Mouse (Mus musculus) erythroblast, embryonic 14.5 days (primary cell): ENCODE results near the gene Mlf1. TPM values are rescaled to one million over a fixed set of nuclear protein-coding genes. Genes with fewer than 3 reads are reported as not detected.

Experiments
- H3K27me3 ChIP-seq: 2 replicates; pipeline ENCODE4 v1.6.1; 2012; ENCODE audit warnings: inconsistent platforms; ENCODE audit not compliant: control insufficient read depth
- H3K36me3 ChIP-seq: 2 replicates; pipeline ENCODE4 v1.6.1; 2012; ENCODE audit warnings: mild to moderate bottlenecking, inconsistent platforms; ENCODE audit not compliant: control insufficient read depth
- H3K4me1 ChIP-seq: 2 replicates; pipeline ENCODE4 v1.6.1; 2012; ENCODE audit warnings: inconsistent platforms; ENCODE audit not compliant: control insufficient read depth
- H3K4me3 ChIP-seq: replicated peaks from 2 replicates; pipeline ENCODE3; 2012; ENCODE audit warnings: moderate library complexity, mild to moderate bottlenecking, inconsistent platforms
- H3K9me3 ChIP-seq: 2 replicates; pipeline ENCODE4 v1.6.1; 2012; ENCODE audit warnings: low read length, inconsistent platforms, mixed read lengths; ENCODE audit not compliant: control insufficient read depth
- GATA1 ChIP-seq: IDR thresholded peaks from 2 replicates; pipeline ENCODE4 v1.6.1; 2012; ENCODE audit warnings: low read length, inconsistent platforms, mixed read lengths
- TAL1 ChIP-seq: IDR thresholded peaks from 3 replicates; pipeline ENCODE4 v1.6.1; 2012; ENCODE audit warnings: low read length, inconsistent platforms, mixed read lengths
- polyA plus RNA-seq: library from polyadenylated mRNA; stranded (reverse); fragments of >175 nt; gene quantifications from 2 replicates; pipeline ENCODE4 v1.2.3, GENCODE M21; 2012

Mlf1 gene
- polyA plus RNA-seq, 1 experiment, result not detected

GRCm38 (mm10) chr3:67429338-67429998, 55.6 kb downstream of the Mlf1 start:
- Histone ChIP-seq H3K4me3 (peak overlapping the region; percentile 73), H3K9me3 (peaks cover 4% of the 10 kb centered on the region; the same call in 1 of the 2 replicates), H3K36me3 (peaks cover 27% of the 10 kb centered on the region), H3K4me1 (peaks cover 13% of the 10 kb centered on the region), H3K27me3 (no peaks in the 10 kb centered on the region)
- TF ChIP-seq TAL1 (no peak), GATA1 (no peak)

GRCm38 (mm10) chr3:67429999-67430380, 56.1 kb downstream of the Mlf1 start, which contains the start of gene Gfm1:
Gfm1 (plus strand) TSS chr3:67430096.
- Histone ChIP-seq H3K4me1 (peaks cover 13% of the 10 kb centered on the region), H3K9me3 (peaks cover 4% of the 10 kb centered on the region; the same call in 1 of the 2 replicates), H3K27me3 (no peaks in the 10 kb centered on the region), H3K36me3 (peaks cover 31% of the 10 kb centered on the region), H3K4me3 (peak within 1 kb of the TSS; percentile 73)
- no peak for TF ChIP-seq GATA1

GRCm38 (mm10) chr3:67434011-67434410, 60.1 kb downstream of the Mlf1 start:
- peaks cover 13% of the 10 kb centered on the region for H3K4me1 ChIP-seq
- peaks cover 66% of the 10 kb centered on the region for H3K36me3 ChIP-seq
- no peak overlapping the region for H3K4me3 ChIP-seq
- no peaks in the 10 kb centered on the region for H3K9me3 ChIP-seq
- TF ChIP-seq TAL1, result no peak
- no peak for TF ChIP-seq GATA1
- H3K27me3 ChIP-seq, result no peaks in the 10 kb centered on the region

GRCm38 (mm10) chr3:67447143-67447542, 73.2 kb downstream of the Mlf1 start:
- peaks cover 84% of the 10 kb centered on the region for H3K36me3 ChIP-seq
- no peak overlapping the region for H3K4me3 ChIP-seq
- H3K4me1 ChIP-seq, result no peaks in the 10 kb centered on the region
- H3K27me3 ChIP-seq, result no peaks in the 10 kb centered on the region
- no peaks in the 10 kb centered on the region for H3K9me3 ChIP-seq
- no peak for TF ChIP-seq TAL1
- TF ChIP-seq GATA1, result no peak

Other genes starting within 250 kb of the Mlf1 start
- gene Gm17402, start 1.1 kb downstream of the Mlf1 start, polyA plus RNA-seq, result not detected in 2 replicates
- gene Gfm1, start 56.0 kb downstream of the Mlf1 start, polyA plus RNA-seq, result 0.36 and 0.59 TPM in 2 replicates
- 0.20 and 0.21 TPM in 2 replicates for gene Lxn, start 89.8 kb downstream of the Mlf1 start, polyA plus RNA-seq
- gene Rarres1, start 141.4 kb downstream of the Mlf1 start, polyA plus RNA-seq, result 0.03 TPM in 2 replicates
- gene Mfsd1, start 208.6 kb downstream of the Mlf1 start, polyA plus RNA-seq, result 0.52 and 0.82 TPM in 2 replicates